Mouse (Mus musculus) hindbrain, postnatal 0 days (tissue): ENCODE results near the gene Grk3. TPM values are rescaled to one million over a fixed set of nuclear protein-coding genes. Genes with fewer than 3 reads are reported as not detected.

Experiments
- ATAC-seq: fragments of 200-750 bp; cut with Nextera tagmentation; 2 replicates; pipeline ENCODE4 v1.8.0; 2017; ENCODE audit warnings: mild to moderate bottlenecking, moderate TSS enrichment, moderate library complexity
- DNase-seq: peaks from one replicate; pipeline ENCODE4 v3.0.0-alpha.2; 2015; ENCODE audit warnings: low spot score
- H3K27ac ChIP-seq: fragments of 300-500 bp; sonication (generic); 2 replicates; pipeline ENCODE4 v1.5.1; 2014; ENCODE audit warnings: mild to moderate bottlenecking
- H3K27me3 ChIP-seq: fragments of 300-500 bp; sonication (generic); 2 replicates; pipeline ENCODE4 v1.6.1; 2014; ENCODE audit warnings: low read length, mixed read lengths; ENCODE audit not compliant: insufficient read depth
- H3K36me3 ChIP-seq: fragments of 300-500 bp; sonication (generic); 2 replicates; pipeline ENCODE4 v1.6.1; 2014; ENCODE audit warnings: low read length, mixed read lengths; ENCODE audit not compliant: insufficient read depth
- H3K4me1 ChIP-seq: fragments of 300-500 bp; sonication (generic); 2 replicates; pipeline ENCODE4 v1.6.1; 2014; ENCODE audit warnings: antibody characterized with exemption, low read length, mixed read lengths; ENCODE audit not compliant: insufficient read depth
- H3K4me2 ChIP-seq: fragments of 300-500 bp; sonication (generic); 2 replicates; pipeline ENCODE4 v1.6.1; 2014; ENCODE audit warnings: low read depth, mild to moderate bottlenecking, low read length, moderate library complexity, mixed read lengths
- H3K4me3 ChIP-seq: fragments of 300-500 bp; sonication (generic); 2 replicates; pipeline ENCODE4 v1.5.1; 2014; ENCODE audit warnings: low read length
- H3K9ac ChIP-seq: fragments of 300-500 bp; sonication (generic); replicated peaks from 2 replicates; pipeline ENCODE4 v1.6.1; 2014; ENCODE audit warnings: mild to moderate bottlenecking, low read length, moderate library complexity, mixed read lengths
- H3K9me3 ChIP-seq: fragments of 300-500 bp; sonication (generic); 2 replicates; pipeline ENCODE4 v1.6.1; 2016; ENCODE audit warnings: low read length, mixed read lengths
- CTCF ChIP-seq: IDR thresholded peaks from 2 replicates; pipeline ENCODE4 v1.5.1; 2016; ENCODE audit warnings: antibody characterized with exemption, control low read depth, low read depth
- WGBS: fragments of 180-500 bp; shearing (Covaris S2); extraction: QIAGEN DNeasy Blood & Tissue Kit; methylation state at CpG from one replicate; pipeline ENCODE4 v1.1.7; 2014; 5-methylcytosine and 5-hydroxymethylcytosine counted together
- polyA plus RNA-seq: library from polyadenylated mRNA; unstranded; fragments of >200 nt; fragmentation: Nextera tagmentation; extraction: Ambion mirVana; gene quantifications from 2 replicates; pipeline ENCODE4 v1.2.1, GENCODE M21; 2015
- total RNA-seq: library from RNA; depleted of rRNA; stranded (reverse); fragments of >200 nt; gene quantifications from 2 replicates; pipeline ENCODE4 v1.2.3, GENCODE M21; 2014

The Grk3 gene
- total and polyA plus RNA-seq, 2 experiments from 2014 or later: 22.4 to 67.6 TPM

DNA sequence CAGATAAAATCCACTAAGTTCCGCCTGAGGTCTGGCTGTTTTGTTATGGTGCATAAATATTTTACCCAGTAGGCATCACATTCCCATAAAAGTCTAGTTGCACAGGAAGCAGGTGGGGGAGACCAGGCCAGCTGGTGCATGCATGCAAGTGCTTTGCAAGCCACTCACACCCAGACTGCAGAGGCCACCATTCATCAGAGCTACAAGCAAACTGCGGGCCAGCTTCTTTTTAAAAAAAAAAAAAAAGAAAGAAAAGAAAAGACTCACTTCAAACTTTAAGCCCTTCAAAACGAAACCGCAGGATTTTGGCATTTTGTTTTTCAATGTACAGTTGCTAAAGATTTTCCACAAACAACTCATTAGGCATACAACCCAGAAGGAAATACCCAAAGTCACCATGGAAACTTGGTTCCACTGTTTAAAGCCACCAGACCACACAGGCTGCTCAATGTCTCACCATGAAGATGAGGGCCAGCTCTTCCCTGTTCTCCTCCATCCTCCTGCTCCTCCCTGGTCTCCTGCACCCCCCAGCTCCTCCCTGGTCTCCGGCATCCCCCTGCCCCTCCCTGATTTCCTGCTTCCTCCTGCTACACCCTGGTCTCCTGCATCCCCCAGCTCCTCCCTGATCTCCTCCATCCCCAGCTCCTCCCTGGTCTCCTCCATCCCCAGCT lies 17.9 kb downstream of the Grk3 start:
- 16% methylated on average over 5 of the region's 5 CpGs for WGBS
- Histone ChIP-seq H3K4me1 (peaks cover 4% of the 10 kb centered on the region; the same call in 1 of the 2 replicates), H3K9me3 (no peaks in the 10 kb centered on the region), H3K36me3 (0 out of 2 replicates have a peak, but pooled peaks cover 5% of the 10 kb centered on the region), H3K9ac (no peak overlapping the region), H3K27ac (peak overlapping the region; percentile 64), H3K4me2 (no peak overlapping the region), H3K4me3 (no peak overlapping the region), H3K27me3 (no peaks in the 10 kb centered on the region)
- TF ChIP-seq CTCF: no peak
- DNase-seq: peak; percentile 69
- ATAC-seq: peak; percentile 80

DNA sequence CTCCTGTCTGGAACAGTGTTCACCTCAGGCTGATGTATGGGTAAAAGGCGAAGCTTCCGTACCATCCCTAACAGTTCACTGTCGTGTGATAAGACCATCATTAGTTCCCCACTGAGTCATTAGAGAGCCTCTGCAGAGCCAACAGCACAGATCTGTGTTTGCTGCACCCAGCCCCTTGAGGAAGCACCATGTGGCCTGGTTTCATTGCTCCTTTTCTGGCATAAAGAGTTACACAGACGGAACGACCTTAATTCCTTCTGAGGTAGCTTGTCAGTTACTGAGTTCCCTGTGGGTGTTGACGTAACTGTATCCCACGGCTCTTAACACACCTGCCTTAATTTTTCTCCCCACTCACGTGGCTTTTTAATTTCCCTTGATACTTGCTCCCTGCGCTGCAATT lies 24.3 kb downstream of the Grk3 start:
- H3K4me3 ChIP-seq: no peak overlapping the region
- no peak for TF ChIP-seq CTCF
- no peaks in the 10 kb centered on the region for H3K4me1 ChIP-seq
- no peak overlapping the region for H3K4me2 ChIP-seq
- no peak overlapping the region for H3K9ac ChIP-seq
- H3K9me3 ChIP-seq: no peaks in the 10 kb centered on the region
- DNase-seq (no peak), ATAC-seq (no peak)
- no peak overlapping the region for H3K27ac ChIP-seq
- no peaks in the 10 kb centered on the region for H3K27me3 ChIP-seq
- WGBS: 66% methylated on average over 9 of the region's 9 CpGs
- 0 out of 2 replicates have a peak, but pooled peaks cover 5% of the 10 kb centered on the region for H3K36me3 ChIP-seq

DNA sequence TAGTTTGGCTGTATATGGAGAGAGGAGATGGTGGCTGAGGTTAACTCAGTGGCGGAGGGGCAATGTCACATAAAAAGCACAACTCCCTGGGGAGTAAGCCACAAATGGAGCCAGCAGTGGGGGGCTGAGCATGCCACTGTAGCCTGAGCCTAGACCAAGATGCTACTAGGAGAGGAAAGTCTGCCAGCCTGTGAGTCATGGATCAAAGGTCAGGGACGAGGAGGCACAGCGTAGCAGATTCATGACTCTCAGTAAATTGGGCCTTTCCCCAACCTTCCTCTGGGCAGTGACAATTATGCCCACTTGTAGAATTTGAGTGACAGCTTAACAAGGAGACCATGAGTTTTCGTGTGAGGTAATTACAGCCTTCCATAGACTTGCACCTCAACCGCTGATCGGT lies 33.7 kb downstream of the Grk3 start:
- 66% methylated on average over 6 of the region's 6 CpGs for WGBS
- Histone ChIP-seq H3K4me2 (no peak overlapping the region), H3K4me1 (no peaks in the 10 kb centered on the region), H3K9me3 (no peaks in the 10 kb centered on the region), H3K36me3 (peaks cover 3% of the 10 kb centered on the region; the same call in 1 of the 2 replicates), H3K27me3 (no peaks in the 10 kb centered on the region), H3K9ac (no peak overlapping the region), H3K27ac (no peak overlapping the region), H3K4me3 (no peak overlapping the region)
- TF ChIP-seq CTCF: no peak
- DNase-seq (no peak), ATAC-seq (no peak)

DNA sequence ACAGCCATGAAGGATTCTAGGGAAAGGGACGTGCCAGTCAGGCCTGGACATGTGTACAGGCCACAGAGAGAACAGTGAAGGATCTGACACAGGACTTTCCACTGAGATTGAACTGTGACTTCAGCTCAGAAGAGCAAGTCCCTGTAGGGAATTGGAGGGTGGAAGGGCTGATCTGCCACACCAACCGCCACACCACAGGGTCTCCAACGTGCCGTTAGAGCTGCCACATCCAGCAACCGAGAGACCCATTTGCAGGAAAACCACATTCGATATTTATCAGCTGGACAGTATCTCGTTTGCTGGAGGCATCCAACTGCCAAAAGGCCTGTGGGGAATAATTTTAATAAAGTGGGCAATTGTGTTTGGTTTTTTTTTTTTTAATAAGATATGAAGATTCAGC lies 35.9 kb downstream of the Grk3 start:
- Histone ChIP-seq H3K27ac (no peak overlapping the region), H3K4me2 (no peak overlapping the region), H3K4me3 (no peak overlapping the region), H3K9me3 (no peaks in the 10 kb centered on the region), H3K36me3 (peaks cover 3% of the 10 kb centered on the region; the same call in 1 of the 2 replicates), H3K27me3 (no peaks in the 10 kb centered on the region), H3K9ac (no peak overlapping the region), H3K4me1 (no peaks in the 10 kb centered on the region)
- ATAC-seq (no peak), DNase-seq (no peak)
- WGBS: 73% methylated on average over 7 of the region's 7 CpGs
- TF ChIP-seq CTCF: no peak

DNA sequence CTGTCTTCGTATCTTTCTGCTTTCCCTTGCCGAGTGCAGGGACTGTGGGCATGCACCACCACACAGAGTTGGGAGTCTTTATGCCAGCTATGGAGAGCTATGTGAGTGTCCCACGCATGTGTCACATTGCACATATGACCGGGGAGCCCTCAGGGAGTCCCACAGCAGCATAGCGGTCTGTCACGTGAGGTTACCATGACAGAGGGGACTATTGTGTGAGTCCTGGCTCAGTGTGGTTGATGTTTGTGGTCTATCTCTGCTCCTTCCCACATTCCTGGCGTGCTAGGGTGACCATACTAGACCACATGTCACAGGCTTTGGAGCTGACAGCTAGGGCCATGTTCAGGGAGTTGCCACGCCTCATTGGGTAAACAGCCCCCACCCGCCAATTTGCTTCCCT lies 36.4 kb downstream of the Grk3 start:
- 89% methylated on average over 9 of the region's 9 CpGs for WGBS
- no peak for TF ChIP-seq CTCF
- H3K27ac ChIP-seq: no peak overlapping the region
- no peak overlapping the region for H3K4me3 ChIP-seq
- H3K9ac ChIP-seq: no peak overlapping the region
- peaks cover 3% of the 10 kb centered on the region; the same call in 1 of the 2 replicates for H3K36me3 ChIP-seq
- no peaks in the 10 kb centered on the region for H3K9me3 ChIP-seq
- ATAC-seq (no peak), DNase-seq (no peak)
- H3K27me3 ChIP-seq: no peaks in the 10 kb centered on the region
- H3K4me2 ChIP-seq: no peak overlapping the region
- H3K4me1 ChIP-seq: no peaks in the 10 kb centered on the region

DNA sequence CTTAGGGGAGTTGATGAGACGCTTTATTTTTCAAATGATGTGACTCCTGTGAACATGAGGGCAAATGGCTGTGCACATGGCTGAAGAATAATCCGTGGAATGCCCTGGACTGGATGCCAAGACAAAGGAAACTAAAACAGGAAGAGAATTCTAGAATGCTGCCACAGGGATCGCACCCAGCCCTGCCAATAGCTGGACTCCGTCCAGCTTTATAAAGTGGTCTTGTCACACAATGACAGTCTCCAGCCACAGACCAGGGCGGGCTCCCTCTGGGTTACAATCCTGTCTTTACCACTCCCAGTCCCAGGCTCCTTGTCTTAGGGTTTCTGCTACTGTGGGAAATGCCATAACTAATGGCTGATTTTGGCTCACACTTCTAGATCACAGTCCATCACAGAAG lies 38.5 kb downstream of the Grk3 start:
- H3K36me3 ChIP-seq: peaks cover 3% of the 10 kb centered on the region; the same call in 1 of the 2 replicates
- TF ChIP-seq CTCF: no peak
- peak; percentile 64 for DNase-seq
- 42% methylated on average over 5 of the region's 5 CpGs for WGBS
- no peak overlapping the region for H3K4me3 ChIP-seq
- H3K27me3 ChIP-seq: no peaks in the 10 kb centered on the region
- no peak overlapping the region for H3K9ac ChIP-seq
- H3K9me3 ChIP-seq: no peaks in the 10 kb centered on the region
- H3K4me1 ChIP-seq: peaks cover 6% of the 10 kb centered on the region; the same call in 1 of the 2 replicates
- peak; percentile 50 for ATAC-seq
- no peak overlapping the region for H3K27ac ChIP-seq
- no peak overlapping the region for H3K4me2 ChIP-seq

DNA sequence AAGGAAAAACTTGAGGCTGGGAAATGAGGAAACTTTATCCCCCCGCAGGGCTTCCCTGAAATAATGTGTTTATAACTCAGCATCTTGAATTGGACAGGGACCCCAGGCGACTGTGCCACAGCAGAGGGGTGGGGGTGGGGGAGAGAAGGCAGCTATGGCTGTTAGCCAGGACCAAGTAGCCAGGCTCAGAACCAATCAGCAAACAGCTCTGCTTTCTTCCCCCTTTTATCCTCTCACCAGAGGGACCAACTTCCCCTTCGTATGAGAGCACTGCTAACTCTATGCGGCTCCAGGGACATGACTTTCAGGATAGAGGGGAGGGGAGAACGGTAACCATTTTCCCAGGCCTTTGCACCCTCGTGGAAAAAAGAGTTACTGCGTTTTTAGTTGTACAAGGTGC lies 42.0 kb downstream of the Grk3 start:
- ATAC-seq (peak; percentile 60), DNase-seq (peak; percentile 49)
- no peaks in the 10 kb centered on the region for H3K36me3 ChIP-seq

More for the DNA sequence above, 42.0 kb downstream of the Grk3 start:
- Histone ChIP-seq H3K4me2 (no peak overlapping the region), H3K4me3 (no peak overlapping the region), H3K4me1 (peaks cover 6% of the 10 kb centered on the region; the same call in 1 of the 2 replicates), H3K27me3 (no peaks in the 10 kb centered on the region), H3K9me3 (no peaks in the 10 kb centered on the region), H3K27ac (no peak overlapping the region), H3K9ac (no peak overlapping the region)
- 34% methylated on average over 7 of the region's 7 CpGs for WGBS
- TF ChIP-seq CTCF: no peak
